Mouse (Mus musculus): Measurements from ENCODE around the gene Plxnb3. TPM values are rescaled to one million over a fixed set of nuclear protein-coding genes. Genes with fewer than 3 reads are reported as not detected.
A peak's percentile ranks its signal among the peaks of the same experiment; 100 is the strongest.

Gene Plxnb3
- polyA plus RNA-seq, 1 experiment from 2014 or later, result 0.27 TPM

DNA sequence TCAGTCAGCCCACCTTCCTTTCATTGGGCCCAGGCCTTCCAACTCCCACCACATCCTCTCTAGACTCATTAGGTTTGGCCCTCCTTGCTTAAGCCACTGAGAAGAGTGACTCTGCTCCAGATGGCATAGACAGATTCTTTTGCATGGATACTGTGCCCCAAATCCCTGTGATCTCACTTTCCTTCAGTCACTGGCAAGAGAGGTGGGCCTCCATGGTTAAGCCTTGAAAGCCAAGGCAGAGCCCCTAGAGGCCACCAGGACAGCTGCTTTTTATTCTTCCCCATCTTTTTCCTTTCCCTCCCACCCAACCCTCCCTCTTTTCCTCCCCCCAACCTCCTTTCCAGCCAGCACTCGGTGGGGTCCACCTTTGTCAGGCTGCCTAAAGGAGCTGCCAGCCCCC, 36.6 kb downstream of the Plxnb3 start:
- H3K9ac ChIP-seq (ENCODE audit: low read depth, low read length), result no peak overlapping the region
- H3K9me3 ChIP-seq (ENCODE audit: control insufficient read depth, low read length), result no peaks in the 10 kb centered on the region
- no peaks in the 10 kb centered on the region for H3K4me1 ChIP-seq (ENCODE audit: control insufficient read depth, insufficient read depth, low read length)
- H3K36me3 ChIP-seq (ENCODE audit: control insufficient read depth, insufficient read depth, low read length), result peaks cover 16% of the 10 kb centered on the region
- WGBS, result 67% methylated on average over 1 of the region's 1 CpGs
- no peak overlapping the region for H3K4me3 ChIP-seq (ENCODE audit: low read length)
- no peaks in the 10 kb centered on the region for H3K27me3 ChIP-seq (ENCODE audit: control insufficient read depth, insufficient read depth, low read length)
- H3K27ac ChIP-seq (ENCODE audit: low read depth, low read length), result no peak overlapping the region
- ATAC-seq (ENCODE audit: low FRiP score, low TSS enrichment), result no peak
- H3K4me2 ChIP-seq (replicated peaks; ENCODE audit: low read depth, low read length), result no peak overlapping the region

DNA sequence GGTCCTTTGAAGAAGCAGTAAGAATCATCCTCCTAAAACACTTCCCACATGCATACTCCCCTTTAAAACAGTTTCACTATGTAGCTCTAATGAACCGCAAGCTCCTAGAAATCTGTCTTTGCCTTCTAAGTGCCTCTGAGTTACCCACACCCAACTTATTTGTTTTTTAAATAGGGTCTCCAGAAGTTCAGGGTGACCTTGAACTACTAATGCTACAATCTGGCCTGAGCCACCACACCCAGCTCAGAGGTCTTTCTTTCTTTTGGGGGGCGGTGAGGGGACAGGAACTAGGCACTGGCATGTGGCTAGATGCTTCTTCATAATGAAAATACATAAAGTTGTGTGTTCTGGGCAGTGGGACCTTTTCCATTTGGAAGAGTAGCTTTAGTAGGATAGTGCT, 40.6 kb downstream of the Plxnb3 start:
- Histone ChIP-seq H3K27ac (ENCODE audit: low read depth, low read length) (no peak overlapping the region), H3K36me3 (ENCODE audit: control insufficient read depth, insufficient read depth, low read length) (no peaks in the 10 kb centered on the region), H3K4me1 (ENCODE audit: control insufficient read depth, insufficient read depth, low read length) (no peaks in the 10 kb centered on the region), H3K4me3 (ENCODE audit: low read length) (no peak overlapping the region), H3K27me3 (ENCODE audit: control insufficient read depth, insufficient read depth, low read length) (no peaks in the 10 kb centered on the region), H3K9me3 (ENCODE audit: control insufficient read depth, low read length) (no peaks in the 10 kb centered on the region), H3K4me2 (replicated peaks; ENCODE audit: low read depth, low read length) (no peak overlapping the region), H3K9ac (ENCODE audit: low read depth, low read length) (no peak overlapping the region)
- WGBS, result 92% methylated on average over 2 of the region's 2 CpGs
- ATAC-seq (ENCODE audit: low FRiP score, low TSS enrichment), result no peak

DNA sequence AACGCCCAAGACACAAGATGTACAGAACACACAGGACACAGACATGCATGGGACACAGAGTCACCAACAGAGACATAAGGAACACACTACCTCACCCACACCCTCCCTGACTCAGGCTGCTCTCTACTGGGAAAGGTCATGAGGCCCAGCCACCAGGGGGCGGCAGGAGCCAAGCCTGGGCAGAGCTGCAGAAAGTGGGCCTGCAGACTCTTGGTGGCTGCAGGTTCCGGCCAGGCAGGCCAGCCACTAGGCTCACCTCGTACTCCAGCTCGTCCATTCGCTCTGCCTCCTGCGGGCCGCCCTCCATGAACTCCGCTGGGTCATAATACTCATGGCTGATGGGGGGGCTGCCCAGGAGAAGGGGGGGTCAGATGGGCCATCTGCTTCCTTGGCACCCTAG, 41.6 kb downstream of the Plxnb3 start:
- H3K9me3 ChIP-seq (ENCODE audit: control insufficient read depth, low read length), result no peaks in the 10 kb centered on the region
- H3K4me3 ChIP-seq (ENCODE audit: low read length), result no peak overlapping the region
- ATAC-seq (ENCODE audit: low FRiP score, low TSS enrichment), result peak; percentile 88
- no peak overlapping the region for H3K4me2 ChIP-seq (replicated peaks; ENCODE audit: low read depth, low read length)
- H3K4me1 ChIP-seq (ENCODE audit: control insufficient read depth, insufficient read depth, low read length), result no peaks in the 10 kb centered on the region
- no peaks in the 10 kb centered on the region for H3K27me3 ChIP-seq (ENCODE audit: control insufficient read depth, insufficient read depth, low read length)
- no peak overlapping the region for H3K27ac ChIP-seq (ENCODE audit: low read depth, low read length)
- H3K36me3 ChIP-seq (ENCODE audit: control insufficient read depth, insufficient read depth, low read length), result no peaks in the 10 kb centered on the region
- WGBS, result 49% methylated on average over 9 of the region's 9 CpGs
- no peak overlapping the region for H3K9ac ChIP-seq (ENCODE audit: low read depth, low read length)

DNA sequence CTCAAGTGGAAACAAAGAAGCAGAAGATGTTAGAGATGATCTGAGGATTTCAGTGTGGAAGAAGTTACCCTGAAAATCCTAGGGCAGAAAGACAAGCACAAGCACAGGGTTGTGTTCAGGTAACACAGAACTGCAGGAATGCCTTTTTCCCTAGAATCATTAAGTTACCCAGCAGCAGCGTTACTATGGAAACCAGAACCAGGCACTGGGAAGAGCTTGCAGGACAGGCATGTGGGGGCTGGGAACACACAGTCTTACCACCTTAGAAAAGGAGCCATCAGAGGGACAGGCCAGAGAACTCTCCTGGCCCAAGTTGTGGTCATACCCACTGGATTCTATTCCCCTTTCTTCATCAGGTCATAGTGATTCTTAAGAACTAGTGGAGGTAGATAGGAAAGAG, 48.9 kb downstream of the Plxnb3 start:
- no peaks in the 10 kb centered on the region for H3K9me3 ChIP-seq (ENCODE audit: control insufficient read depth, low read length)
- no peak for ATAC-seq (ENCODE audit: low FRiP score, low TSS enrichment)
- no peaks in the 10 kb centered on the region for H3K36me3 ChIP-seq (ENCODE audit: control insufficient read depth, insufficient read depth, low read length)
- no peak overlapping the region for H3K27ac ChIP-seq (ENCODE audit: low read depth, low read length)
- H3K4me1 ChIP-seq (ENCODE audit: control insufficient read depth, insufficient read depth, low read length), result no peaks in the 10 kb centered on the region
- H3K4me3 ChIP-seq (ENCODE audit: low read length), result no peak overlapping the region
- no peak overlapping the region for H3K4me2 ChIP-seq (replicated peaks; ENCODE audit: low read depth, low read length)
- no peak overlapping the region for H3K9ac ChIP-seq (ENCODE audit: low read depth, low read length)
- 55% methylated on average over 1 of the region's 1 CpGs for WGBS
- H3K27me3 ChIP-seq (ENCODE audit: control insufficient read depth, insufficient read depth, low read length), result no peaks in the 10 kb centered on the region

DNA sequence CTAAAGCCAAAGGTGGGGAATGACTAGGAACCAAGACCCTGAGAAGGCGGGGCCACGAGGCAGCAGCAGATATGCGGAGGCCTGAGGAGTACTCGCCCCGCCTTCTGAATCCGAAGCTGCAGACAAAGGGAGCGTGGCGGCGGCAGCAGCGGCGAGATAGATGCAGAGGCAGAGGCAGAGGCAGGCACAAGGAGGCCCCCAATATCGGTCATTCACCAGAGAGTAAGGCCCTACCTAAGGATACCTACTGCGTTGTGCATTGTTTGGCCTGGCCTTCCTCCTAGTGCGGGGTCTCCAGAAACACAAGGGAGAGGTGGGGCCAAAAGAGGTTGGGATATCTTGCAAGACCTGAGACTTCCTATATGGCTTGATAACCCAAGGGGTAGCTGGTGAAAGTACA, 58.2 kb downstream of the Plxnb3 start:
- WGBS, result 24% methylated on average over 14 of the region's 14 CpGs
- no peak overlapping the region for H3K27ac ChIP-seq (ENCODE audit: low read depth, low read length)
- H3K36me3 ChIP-seq (ENCODE audit: control insufficient read depth, insufficient read depth, low read length), result no peaks in the 10 kb centered on the region
- peak overlapping the region; percentile 50; the same call in 1 of the 2 replicates for H3K9ac ChIP-seq (ENCODE audit: low read depth, low read length)
- H3K27me3 ChIP-seq (ENCODE audit: control insufficient read depth, insufficient read depth, low read length), result no peaks in the 10 kb centered on the region
- H3K9me3 ChIP-seq (ENCODE audit: control insufficient read depth, low read length), result no peaks in the 10 kb centered on the region
- H3K4me3 ChIP-seq (ENCODE audit: low read length), result peak overlapping the region; percentile 23
- ATAC-seq (ENCODE audit: low FRiP score, low TSS enrichment), result peak; percentile 72; the same call in 1 of the 2 replicates
- no peaks in the 10 kb centered on the region for H3K4me1 ChIP-seq (ENCODE audit: control insufficient read depth, insufficient read depth, low read length)
- peak overlapping the region; percentile 26 for H3K4me2 ChIP-seq (replicated peaks; ENCODE audit: low read depth, low read length)

DNA sequence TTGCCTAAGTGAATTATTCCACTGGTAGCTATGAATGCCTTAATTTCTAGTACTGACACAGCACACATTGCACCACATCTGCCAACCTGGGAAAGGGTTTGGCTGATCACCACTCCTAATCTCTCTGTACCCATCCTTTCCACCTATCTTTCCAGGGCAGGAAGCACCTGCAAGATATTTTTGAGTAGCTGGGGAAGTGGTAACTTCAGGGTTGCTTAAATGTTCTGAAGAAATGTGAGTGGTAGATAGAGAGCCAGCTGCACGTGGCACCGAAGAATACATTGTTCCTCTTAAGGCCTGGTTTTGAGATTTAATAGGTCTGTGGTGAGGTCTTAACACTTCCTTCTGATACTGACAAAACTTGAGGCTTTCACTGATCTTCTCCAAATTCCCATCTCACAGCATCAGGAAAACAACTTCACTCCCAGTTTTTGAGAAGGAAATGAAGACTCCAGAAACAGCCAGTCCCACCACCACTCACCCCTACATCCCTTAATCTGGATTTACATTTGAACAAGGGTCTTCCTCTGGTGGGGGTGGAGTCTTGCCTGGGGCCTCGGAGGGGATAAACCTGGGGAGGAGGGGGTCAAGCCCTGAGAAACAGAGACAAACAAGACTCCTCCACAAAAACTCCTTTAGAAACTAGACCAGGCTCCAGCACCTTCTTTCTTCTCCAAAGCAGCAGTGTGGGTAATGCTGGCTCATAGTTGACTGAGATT, 59.9 kb downstream of the Plxnb3 start:
- H3K4me2 ChIP-seq (replicated peaks; ENCODE audit: low read depth, low read length), result no peak overlapping the region
- no peaks in the 10 kb centered on the region for H3K27me3 ChIP-seq (ENCODE audit: control insufficient read depth, insufficient read depth, low read length)
- H3K4me1 ChIP-seq (ENCODE audit: control insufficient read depth, insufficient read depth, low read length), result no peaks in the 10 kb centered on the region
- no peaks in the 10 kb centered on the region for H3K9me3 ChIP-seq (ENCODE audit: control insufficient read depth, low read length)
- WGBS, result 63% methylated on average over 3 of the region's 3 CpGs
- no peak overlapping the region for H3K27ac ChIP-seq (ENCODE audit: low read depth, low read length)
- no peak overlapping the region for H3K4me3 ChIP-seq (ENCODE audit: low read length)
- no peak overlapping the region for H3K9ac ChIP-seq (ENCODE audit: low read depth, low read length)
- ATAC-seq (ENCODE audit: low FRiP score, low TSS enrichment), result no peak
- H3K36me3 ChIP-seq (ENCODE audit: control insufficient read depth, insufficient read depth, low read length), result no peaks in the 10 kb centered on the region

Other genes starting within 250 kb of the Plxnb3 start
- 9.6 and 26.6 TPM in 2 replicates for gene Dusp9, start 117.7 kb upstream of the Plxnb3 start, polyA plus RNA-seq (2014; fragmentation: Nextera tagmentation; extraction: Ambion mirVana)
- 14.1 and 16.3 TPM in 2 replicates for gene Pnck, start 97.0 kb upstream of the Plxnb3 start, polyA plus RNA-seq (2014; fragmentation: Nextera tagmentation; extraction: Ambion mirVana)
- 9.0 and 10.4 TPM in 2 replicates for gene Slc6a8, start 83.9 kb upstream of the Plxnb3 start, polyA plus RNA-seq (2014; fragmentation: Nextera tagmentation; extraction: Ambion mirVana)
- 228 and 265 TPM in 2 replicates for gene Bcap31, start 40.9 kb upstream of the Plxnb3 start, polyA plus RNA-seq (2014; fragmentation: Nextera tagmentation; extraction: Ambion mirVana)
- 9.3 and 12.0 TPM in 2 replicates for gene Abcd1, start 40.5 kb upstream of the Plxnb3 start, polyA plus RNA-seq (2014; fragmentation: Nextera tagmentation; extraction: Ambion mirVana)
- gene Srpk3, start 17.3 kb downstream of the Plxnb3 start, polyA plus RNA-seq (2014; fragmentation: Nextera tagmentation; extraction: Ambion mirVana), result 2.9 and 4.7 TPM in 2 replicates
- gene Idh3g, start 29.8 kb downstream of the Plxnb3 start, polyA plus RNA-seq (2014; fragmentation: Nextera tagmentation; extraction: Ambion mirVana), result 221 and 247 TPM in 2 replicates
- gene Ssr4, start 29.9 kb downstream of the Plxnb3 start, polyA plus RNA-seq (2014; fragmentation: Nextera tagmentation; extraction: Ambion mirVana), result 207 and 210 TPM in 2 replicates
- 1.1 and 1.9 TPM in 2 replicates for gene Pdzd4, start 67.9 kb downstream of the Plxnb3 start, polyA plus RNA-seq (2014; fragmentation: Nextera tagmentation; extraction: Ambion mirVana)
- 2.3 and 4.4 TPM in 2 replicates for gene Avpr2, start 135.0 kb downstream of the Plxnb3 start, polyA plus RNA-seq (2014; fragmentation: Nextera tagmentation; extraction: Ambion mirVana)
- gene L1cam, start 139.0 kb downstream of the Plxnb3 start, polyA plus RNA-seq (2014; fragmentation: Nextera tagmentation; extraction: Ambion mirVana), result 4.2 and 6.1 TPM in 2 replicates
- 1.7 and 4.2 TPM in 2 replicates for gene Arhgap4, start 164.8 kb downstream of the Plxnb3 start, polyA plus RNA-seq (2014; fragmentation: Nextera tagmentation; extraction: Ambion mirVana)
- 140 and 168 TPM in 2 replicates for gene Naa10, start 164.9 kb downstream of the Plxnb3 start, polyA plus RNA-seq (2014; fragmentation: Nextera tagmentation; extraction: Ambion mirVana)
- 36.9 and 38.8 TPM in 2 replicates for gene Renbp, start 173.8 kb downstream of the Plxnb3 start, polyA plus RNA-seq (2014; fragmentation: Nextera tagmentation; extraction: Ambion mirVana)
- 78.4 and 87.8 TPM in 2 replicates for gene Hcfc1, start 209.3 kb downstream of the Plxnb3 start, polyA plus RNA-seq (2014; fragmentation: Nextera tagmentation; extraction: Ambion mirVana)